Mouse (Mus musculus) lung, embryonic 16.5 days (tissue): ENCODE data around the gene Slc2a3. TPM values are rescaled to one million over a fixed set of nuclear protein-coding genes. Genes with fewer than 3 reads are reported as not detected.
"Not testable (repeated sequence)": the region's sequence is repeated elsewhere in the genome, so short reads cannot be mapped to it uniquely, and the experiment has no call there.

Experiments used
- ATAC-seq: fragments of 200-750 bp; cut with Nextera tagmentation; 2 replicates; pipeline ENCODE4 v1.8.0; 2017; ENCODE audit warnings: low read depth, mild to moderate bottlenecking, moderate library complexity
- H3K27ac ChIP-seq: fragments of 300-500 bp; sonication (generic); 2 replicates; pipeline ENCODE4 v1.5.1; 2014; ENCODE audit warnings: mild to moderate bottlenecking, control low read depth, low read length
- H3K27me3 ChIP-seq: fragments of 300-500 bp; sonication (generic); 2 replicates; pipeline ENCODE4 v1.6.1; 2014; ENCODE audit warnings: low read depth, low read length, mixed read lengths; ENCODE audit not compliant: control insufficient read depth, insufficient read depth
- H3K36me3 ChIP-seq: fragments of 300-500 bp; sonication (generic); 2 replicates; pipeline ENCODE4 v1.6.1; 2014; ENCODE audit warnings: low read length; ENCODE audit not compliant: control insufficient read depth, insufficient read depth
- H3K4me1 ChIP-seq: fragments of 300-500 bp; sonication (generic); replicated peaks from 2 replicates; pipeline ENCODE4 v1.6.1; 2014; ENCODE audit warnings: low read length, mixed read lengths; ENCODE audit not compliant: control insufficient read depth, insufficient read depth
- H3K4me2 ChIP-seq: fragments of 300-500 bp; sonication (generic); 2 replicates; pipeline ENCODE4 v1.6.1; 2014; ENCODE audit warnings: low read depth, low read length, control low read depth
- H3K4me3 ChIP-seq: fragments of 300-500 bp; sonication (generic); 2 replicates; pipeline ENCODE4 v1.5.1; 2014; ENCODE audit warnings: mild to moderate bottlenecking, low read length, control low read depth
- H3K9ac ChIP-seq: fragments of 300-500 bp; sonication (generic); 2 replicates; pipeline ENCODE4 v1.6.1; 2014; ENCODE audit warnings: low read length, control low read depth
- H3K9me3 ChIP-seq: fragments of 300-500 bp; sonication (generic); 2 replicates; pipeline ENCODE4 v1.6.1; 2016; ENCODE audit warnings: low read length; ENCODE audit not compliant: control insufficient read depth
- WGBS: fragments of 180-500 bp; shearing (Covaris S2); extraction: QIAGEN DNeasy Blood & Tissue Kit; methylation state at CpG from one replicate; pipeline ENCODE4 v1.1.7; 2014; 5-methylcytosine and 5-hydroxymethylcytosine counted together
- polyA plus RNA-seq: library from polyadenylated mRNA; unstranded; fragments of >200 nt; fragmentation: Nextera tagmentation; extraction: Ambion mirVana; gene quantifications from 2 replicates; pipeline ENCODE4 v1.2.1, GENCODE M21; 2015

The Slc2a3 gene
- polyA plus RNA-seq, 1 experiment from 2014 or later, result 7.5 TPM

GRCm38 (mm10) chr6:122768256-122768655 lies 33.2 kb downstream of the Slc2a3 start:
- Histone ChIP-seq H3K4me3 (no peak overlapping the region), H3K27me3 (no peaks in the 10 kb centered on the region), H3K9ac (no peak overlapping the region), H3K27ac (no peak overlapping the region), H3K9me3 (no peaks in the 10 kb centered on the region), H3K4me1 (peaks cover 15% of the 10 kb centered on the region; the same call in 1 of the 2 replicates), H3K36me3 (no peaks in the 10 kb centered on the region), H3K4me2 (no peak overlapping the region)
- no peak for ATAC-seq
- WGBS, result 72% methylated on average over 5 of the region's 5 CpGs

- ATAC-seq, H3K27me3 ChIP-seq, H3K4me3 ChIP-seq, H3K4me2 ChIP-seq, H3K36me3 ChIP-seq, H3K27ac ChIP-seq, H3K9ac ChIP-seq, H3K9me3 ChIP-seq: not testable (repeated sequence)
- H3K4me1 ChIP-seq, result peaks cover 10% of the 10 kb centered on the region; the same call in 1 of the 2 replicates
- 47% methylated on average over 3 of the region's 3 CpGs for WGBS
These were observed 34.4 kb downstream of the Slc2a3 start for GRCm38 (mm10) chr6:122767012-122767411.

- H3K4me3 ChIP-seq, result no peak overlapping the region
- H3K4me1 ChIP-seq, result peaks cover 10% of the 10 kb centered on the region; the same call in 1 of the 2 replicates
- no peak overlapping the region for H3K4me2 ChIP-seq
- WGBS, result 17% methylated on average over 5 of the region's 5 CpGs
- H3K27me3 ChIP-seq, result no peaks in the 10 kb centered on the region
- no peaks in the 10 kb centered on the region for H3K36me3 ChIP-seq
- no peak overlapping the region for H3K27ac ChIP-seq
- H3K9ac ChIP-seq, result no peak overlapping the region
- H3K9me3 ChIP-seq, result no peaks in the 10 kb centered on the region
- ATAC-seq, result no peak
These were observed 35.1 kb downstream of the Slc2a3 start for GRCm38 (mm10) chr6:122766145-122766968.

GRCm38 (mm10) chr6:122765298-122765956 lies 36.0 kb downstream of the Slc2a3 start:
- no peaks in the 10 kb centered on the region for H3K36me3 ChIP-seq
- peaks cover 10% of the 10 kb centered on the region; the same call in 1 of the 2 replicates for H3K4me1 ChIP-seq
- 10% methylated on average over 9 of the region's 9 CpGs for WGBS
- peak overlapping the region; percentile 50 for H3K4me3 ChIP-seq
- H3K4me2 ChIP-seq, result peak overlapping the region; percentile 89
- no peak overlapping the region for H3K27ac ChIP-seq
- no peaks in the 10 kb centered on the region for H3K27me3 ChIP-seq
- H3K9me3 ChIP-seq, result no peaks in the 10 kb centered on the region
- ATAC-seq, result no peak
- no peak overlapping the region for H3K9ac ChIP-seq

GRCm38 (mm10) chr6:122764446-122765297 lies 36.8 kb downstream of the Slc2a3 start:
- no peaks in the 10 kb centered on the region for H3K36me3 ChIP-seq
- ATAC-seq, result peak; percentile 60
- H3K27me3 ChIP-seq, result no peaks in the 10 kb centered on the region
- peak overlapping the region; percentile 45 for H3K9ac ChIP-seq
- peak overlapping the region; percentile 89 for H3K4me2 ChIP-seq
- H3K4me1 ChIP-seq, result peaks cover 10% of the 10 kb centered on the region; the same call in 1 of the 2 replicates
- WGBS, result under 1% methylated on average over 56 of the region's 56 CpGs
- no peak overlapping the region for H3K27ac ChIP-seq
- no peaks in the 10 kb centered on the region for H3K9me3 ChIP-seq
- H3K4me3 ChIP-seq, result peak overlapping the region; percentile 50

GRCm38 (mm10) chr6:122763844-122764445 lies 37.5 kb downstream of the Slc2a3 start:
- Histone ChIP-seq H3K4me1 (peaks cover 10% of the 10 kb centered on the region; the same call in 1 of the 2 replicates), H3K9me3 (no peaks in the 10 kb centered on the region), H3K9ac (no peak overlapping the region), H3K27ac (no peak overlapping the region), H3K4me3 (peak overlapping the region; percentile 50), H3K27me3 (no peaks in the 10 kb centered on the region), H3K36me3 (no peaks in the 10 kb centered on the region), H3K4me2 (peak overlapping the region; percentile 89)
- WGBS, result 33% methylated on average over 17 of the region's 17 CpGs
- ATAC-seq, result no peak

- Histone ChIP-seq H3K4me3 (no peak overlapping the region), H3K27me3 (no peaks in the 10 kb centered on the region), H3K4me1 (peaks cover 10% of the 10 kb centered on the region; the same call in 1 of the 2 replicates), H3K9me3 (no peaks in the 10 kb centered on the region), H3K4me2 (no peak overlapping the region), H3K9ac (no peak overlapping the region), H3K36me3 (no peaks in the 10 kb centered on the region), H3K27ac (no peak overlapping the region)
- no peak for ATAC-seq
- 60% methylated on average over 11 of the region's 11 CpGs for WGBS
These were observed 38.3 kb downstream of the Slc2a3 start for GRCm38 (mm10) chr6:122762952-122763700.

GRCm38 (mm10) chr6:122762480-122762879 lies 39.0 kb downstream of the Slc2a3 start:
- Histone ChIP-seq H3K4me3 (no peak overlapping the region), H3K4me1 (peaks cover 10% of the 10 kb centered on the region; the same call in 1 of the 2 replicates), H3K4me2 (no peak overlapping the region), H3K9me3 (no peaks in the 10 kb centered on the region), H3K27ac (no peak overlapping the region), H3K36me3 (no peaks in the 10 kb centered on the region), H3K9ac (no peak overlapping the region), H3K27me3 (no peaks in the 10 kb centered on the region)
- 88% methylated on average over 3 of the region's 3 CpGs for WGBS
- ATAC-seq, result no peak
